Mouse (Mus musculus): Measurements from ENCODE around the gene Slit1. TPM values are rescaled to one million over a fixed set of nuclear protein-coding genes. Genes with fewer than 3 reads are reported as not detected.

Slit1 gene
- polyA plus RNA-seq, 1 experiment from 2014 or later = 0.12 TPM

DNA sequence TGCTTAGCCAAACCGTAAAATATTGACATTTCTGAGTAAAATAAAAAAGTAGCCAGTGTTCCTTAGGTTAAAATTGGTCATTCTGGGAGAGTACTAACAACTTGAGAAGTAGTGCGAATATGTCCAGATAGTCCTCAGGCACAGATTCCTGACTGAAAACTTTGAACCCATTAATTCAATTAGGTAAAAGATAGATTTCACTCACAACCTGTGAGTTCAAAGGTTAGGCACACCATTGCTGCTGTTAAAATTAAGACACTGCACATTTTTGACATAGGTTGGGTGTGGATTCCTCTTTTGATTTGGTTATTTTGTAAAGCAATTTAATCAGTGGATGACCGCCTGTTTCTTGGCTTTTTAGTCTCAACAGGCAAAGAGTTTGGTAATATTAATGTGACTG, 182.6 kb downstream of the Slit1 start:
- Histone ChIP-seq H3K4me2 (ENCODE audit: low read depth, low read length) (no peak overlapping the region), H3K27ac (ENCODE audit: low read depth) (no peak overlapping the region), H3K36me3 (replicated peaks; ENCODE audit: insufficient read depth, low read length) (peaks cover 33% of the 10 kb centered on the region), H3K27me3 (ENCODE audit: insufficient read depth, low read length) (no peaks in the 10 kb centered on the region), H3K9ac (replicated peaks) (no peak overlapping the region), H3K4me3 (ENCODE audit: low read depth, low read length) (no peak overlapping the region), H3K9me3 (ENCODE audit: low read length) (no peaks in the 10 kb centered on the region), H3K4me1 (ENCODE audit: insufficient read depth) (no peaks in the 10 kb centered on the region)
- TF ChIP-seq EP300 (IDR thresholded peaks at IDR 0.05; ENCODE audit: low read depth) = no peak
- no peak for TF ChIP-seq CTCF (IDR thresholded peaks at IDR 0.05; ENCODE audit: low read depth)
- ATAC-seq (no peak), DNase-seq (no peak)
- WGBS (ENCODE audit: insufficient replicate concordance) = 83% methylated on average over 3 of the region's 3 CpGs

DNA sequence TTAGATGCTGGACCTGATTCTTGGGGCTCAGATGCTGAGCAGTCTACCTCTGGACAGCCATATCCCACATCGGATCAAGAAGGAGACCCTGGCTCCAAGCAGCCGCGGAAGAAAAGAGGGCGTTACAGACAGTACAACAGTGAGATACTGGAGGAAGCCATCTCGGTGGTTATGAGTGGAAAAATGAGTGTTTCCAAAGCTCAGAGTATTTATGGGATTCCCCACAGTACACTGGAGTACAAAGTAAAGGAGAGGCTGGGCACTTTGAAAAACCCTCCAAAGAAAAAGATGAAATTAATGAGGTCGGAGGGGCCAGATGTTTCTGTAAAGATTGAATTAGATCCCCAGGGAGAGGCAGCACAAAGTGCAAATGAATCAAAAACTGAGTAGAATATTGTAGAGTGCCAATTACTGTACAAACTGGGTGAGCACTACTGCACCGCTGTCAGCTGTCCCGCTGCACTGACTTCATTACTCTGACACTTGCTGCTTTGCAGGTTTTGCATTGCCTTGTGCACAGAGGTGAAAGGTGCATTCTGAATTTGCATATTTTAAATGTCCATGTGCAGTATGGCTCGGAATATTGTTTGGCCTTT, 184.5 kb downstream of the Slit1 start:
- no peaks in the 10 kb centered on the region for H3K27me3 ChIP-seq (ENCODE audit: insufficient read depth, low read length)
- no peak for DNase-seq
- no peaks in the 10 kb centered on the region for H3K4me1 ChIP-seq (ENCODE audit: insufficient read depth)
- ATAC-seq = no peak
- H3K27ac ChIP-seq (ENCODE audit: low read depth) = no peak overlapping the region
- peaks cover 35% of the 10 kb centered on the region for H3K36me3 ChIP-seq (replicated peaks; ENCODE audit: insufficient read depth, low read length)
- H3K9me3 ChIP-seq (ENCODE audit: low read length) = no peaks in the 10 kb centered on the region
- H3K4me2 ChIP-seq (ENCODE audit: low read depth, low read length) = no peak overlapping the region
- WGBS (ENCODE audit: insufficient replicate concordance) = 90% methylated on average over 9 of the region's 9 CpGs
- H3K9ac ChIP-seq (replicated peaks) = no peak overlapping the region
- H3K4me3 ChIP-seq (ENCODE audit: low read depth, low read length) = no peak overlapping the region
- TF ChIP-seq EP300 (IDR thresholded peaks at IDR 0.05; ENCODE audit: low read depth) (no peak), CTCF (IDR thresholded peaks at IDR 0.05; ENCODE audit: low read depth) (no peak)

DNA sequence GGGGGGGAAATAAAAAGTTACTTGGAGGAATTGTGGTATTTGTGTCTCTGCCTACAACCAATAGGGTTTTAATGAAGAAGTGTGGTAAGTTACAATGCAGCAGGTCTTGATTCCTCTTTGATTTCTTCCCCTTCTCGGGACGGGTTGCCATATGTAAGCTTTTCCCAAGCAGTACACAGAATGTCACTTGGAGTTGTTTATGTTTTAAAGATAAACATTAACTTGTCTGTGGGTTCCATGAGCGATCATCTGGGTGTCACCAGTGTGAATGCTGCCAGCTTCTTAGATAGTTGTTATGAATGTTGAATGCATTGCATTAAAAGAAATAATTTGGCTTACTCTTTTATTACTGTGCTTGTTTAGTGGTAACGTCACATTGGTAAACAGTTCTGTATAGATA, 186.0 kb downstream of the Slit1 start:
- no peak for TF ChIP-seq EP300 (IDR thresholded peaks at IDR 0.05; ENCODE audit: low read depth)
- no peak for TF ChIP-seq CTCF (IDR thresholded peaks at IDR 0.05; ENCODE audit: low read depth)
- DNase-seq = no peak
- WGBS (ENCODE audit: insufficient replicate concordance) = 79% methylated on average over 4 of the region's 4 CpGs

DNA sequence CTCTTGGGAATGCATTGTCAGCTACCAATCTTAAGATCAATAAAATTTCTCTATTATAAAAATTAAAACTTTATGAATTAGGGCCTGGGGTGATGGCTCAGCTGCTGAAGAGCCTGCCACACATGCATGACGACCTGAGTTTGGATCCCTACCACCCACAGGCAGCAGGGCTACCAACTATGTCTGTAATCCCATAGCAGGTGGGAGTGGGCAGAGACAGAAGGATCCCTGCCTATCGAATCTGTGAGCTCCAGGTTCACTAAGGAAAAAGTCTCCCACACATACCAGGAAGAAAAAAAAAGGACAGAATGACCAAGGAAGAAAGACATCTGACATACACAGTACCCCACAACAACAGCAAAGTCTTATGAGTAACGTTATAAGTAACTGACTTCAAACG, 186.5 kb downstream of the Slit1 start:
- Histone ChIP-seq H3K9me3 (ENCODE audit: low read length) (no peaks in the 10 kb centered on the region), H3K4me1 (ENCODE audit: insufficient read depth) (no peaks in the 10 kb centered on the region), H3K4me2 (ENCODE audit: low read depth, low read length) (no peak overlapping the region), H3K27me3 (ENCODE audit: insufficient read depth, low read length) (no peaks in the 10 kb centered on the region), H3K4me3 (ENCODE audit: low read depth, low read length) (no peak overlapping the region), H3K27ac (ENCODE audit: low read depth) (no peak overlapping the region), H3K36me3 (replicated peaks; ENCODE audit: insufficient read depth, low read length) (peaks cover 40% of the 10 kb centered on the region), H3K9ac (replicated peaks) (no peak overlapping the region)
- TF ChIP-seq CTCF (IDR thresholded peaks at IDR 0.05; ENCODE audit: low read depth) (no peak), EP300 (IDR thresholded peaks at IDR 0.05; ENCODE audit: low read depth) (no peak)
- ATAC-seq (no peak), DNase-seq (no peak)
- 84% methylated on average over 4 of the region's 4 CpGs for WGBS (ENCODE audit: insufficient replicate concordance)

More for the DNA sequence above, 186.0 kb downstream of the Slit1 start:
- Histone ChIP-seq H3K27ac (ENCODE audit: low read depth) (no peak overlapping the region), H3K27me3 (ENCODE audit: insufficient read depth, low read length) (no peaks in the 10 kb centered on the region), H3K9me3 (ENCODE audit: low read length) (no peaks in the 10 kb centered on the region), H3K4me1 (ENCODE audit: insufficient read depth) (no peaks in the 10 kb centered on the region), H3K4me2 (ENCODE audit: low read depth, low read length) (no peak overlapping the region), H3K9ac (replicated peaks) (no peak overlapping the region), H3K36me3 (replicated peaks; ENCODE audit: insufficient read depth, low read length) (peaks cover 38% of the 10 kb centered on the region), H3K4me3 (ENCODE audit: low read depth, low read length) (no peak overlapping the region)
- ATAC-seq = no peak

Small RNA genes within 50 kb of the gene (microRNA-seq; reads per million reads assigned to microRNA genes)
- not detected for gene Mir8091

Other genes with a start within 250 kb of the Slit1 start
- gene Gm340, start 161.3 kb downstream of the Slit1 start, polyA plus RNA-seq (2015; fragmentation: Nextera tagmentation; extraction: Ambion mirVana) = 0.64 and 0.86 TPM in 2 replicates
- gene Arhgap19, start 58.4 kb upstream of the Slit1 start, polyA plus RNA-seq (2015; fragmentation: Nextera tagmentation; extraction: Ambion mirVana) = 10.5 and 12.9 TPM in 2 replicates
- 7.8 and 8.1 TPM in 2 replicates for gene Frat1, start 86.3 kb upstream of the Slit1 start, polyA plus RNA-seq (2015; fragmentation: Nextera tagmentation; extraction: Ambion mirVana)
- gene Frat2, start 104.5 kb upstream of the Slit1 start, polyA plus RNA-seq (2015; fragmentation: Nextera tagmentation; extraction: Ambion mirVana) = 3.3 and 3.7 TPM in 2 replicates
- 4.1 and 4.3 TPM in 2 replicates for gene Rrp12, start 152.5 kb upstream of the Slit1 start, polyA plus RNA-seq (2015; fragmentation: Nextera tagmentation; extraction: Ambion mirVana)
- 153 and 183 TPM in 2 replicates for gene Pgam1, start 168.3 kb upstream of the Slit1 start, polyA plus RNA-seq (2015; fragmentation: Nextera tagmentation; extraction: Ambion mirVana)
- gene Exosc1, start 189.8 kb upstream of the Slit1 start, polyA plus RNA-seq (2015; fragmentation: Nextera tagmentation; extraction: Ambion mirVana) = 31.3 and 34.5 TPM in 2 replicates
- gene Zdhhc16, start 189.8 kb upstream of the Slit1 start, polyA plus RNA-seq (2015; fragmentation: Nextera tagmentation; extraction: Ambion mirVana) = 22.6 and 24.9 TPM in 2 replicates
- 7.3 and 9.2 TPM in 2 replicates for gene Mms19, start 237.5 kb upstream of the Slit1 start, polyA plus RNA-seq (2015; fragmentation: Nextera tagmentation; extraction: Ambion mirVana)
- 6.9 and 9.0 TPM in 2 replicates for gene Ubtd1, start 238.1 kb upstream of the Slit1 start, polyA plus RNA-seq (2015; fragmentation: Nextera tagmentation; extraction: Ambion mirVana)